7 mouse cellular contexts compared by ENCODE assay signal in genomic region chr14:25304391-25304851, GRCm38 (mm10).
DNase-seq lines count a peak whose midpoint lies in the region; ATAC-seq lines count a peak whose summit lies in the region.

No protein-coding gene starts in this region.

- peaks cover 27% of the 10 kb centered on the region for H3K27me3 ChIP-seq in forebrain, embryonic 11.5 days (ENCODE audit: control insufficient read depth, insufficient read depth, low read length)

- no peaks in the 10 kb centered on the region for H3K9me3 ChIP-seq in forebrain, embryonic 11.5 days (ENCODE audit: control insufficient read depth, low read length)

- peaks cover 20% of the 10 kb centered on the region for H3K4me1 ChIP-seq in forebrain, embryonic 11.5 days (replicated peaks; ENCODE audit: control insufficient read depth, insufficient read depth, low read length)

- 0 out of 2 replicates have a peak overlapping the region, but pooled peaks have one; percentile 13 for H3K4me2 ChIP-seq in forebrain, embryonic 11.5 days (ENCODE audit: low read depth, low read length, severe bottlenecking)

- peak; percentile 77 for DNase-seq in adrenal gland, postnatal 36 days
- no peak for DNase-seq in forebrain, embryonic 11.5 days (ENCODE audit: low spot score)
- peak; percentile 83 to 87 for DNase-seq in heart, postnatal 10 days
- peak; percentile 72 to 91 for DNase-seq in kidney, postnatal 25 days
- DNase-seq in lung, postnatal 4 days = peak; percentile 79 to 91
- DNase-seq in testis, postnatal 10 days (ENCODE audit: low spot score) = peak; percentile 62

- 0 out of 2 replicates have a peak overlapping the region, but pooled peaks have one; percentile 14 for H3K27ac ChIP-seq in forebrain, embryonic 11.5 days (ENCODE audit: low read depth, low read length)

- ATAC-seq in forebrain, embryonic 11.5 days (replicated peaks; ENCODE audit: low FRiP score) = 0 out of 2 replicates have a peak, but pooled peaks have one; percentile 15
- ATAC-seq in megakaryocyte progenitor cell, adult 5-6 weeks (replicated peaks; ENCODE audit: poor library complexity) = no peak

- H3K36me3 ChIP-seq in forebrain, embryonic 11.5 days (ENCODE audit: control insufficient read depth, insufficient read depth, low read length) = no peaks in the 10 kb centered on the region

- WGBS in forebrain, embryonic 11.5 days = 13% methylated on average over 9 of the region's 9 CpGs

- intact Hi-C loops in heart, postnatal 10 days (cut with DNase I) = loop anchor here (2.0 to 10.0 kb wide), 3 partner anchors 154 to 810 kb away; partner anchors contain the start of gene Zmiz1

- peak overlapping the region; percentile 30; the same call in 1 of the 2 replicates for H3K9ac ChIP-seq in forebrain, embryonic 11.5 days (ENCODE audit: low read length)

- no peak overlapping the region for H3K4me3 ChIP-seq in forebrain, embryonic 11.5 days (ENCODE audit: low read depth, low read length)
